ENCODE assay signal across 12 mouse cellular contexts in genomic region chr13:95671108-95671897, GRCm38 (mm10). TPM values are rescaled to one million over a fixed set of nuclear protein-coding genes. Genes with fewer than 3 reads are reported as not detected.
A peak's percentile ranks its signal among the peaks of the same experiment; 100 is the strongest.
DNase-seq lines count a peak whose midpoint lies in the region; ATAC-seq and TF ChIP-seq lines count a peak whose summit lies in the region.
"Had no signal": no experiment of that assay in that cellular context is flagged by ENCODE, and none has a peak within 500 bp of the region (broad histone marks: within the 10 kb centered on the region; RNA-seq: fewer than 3 reads in every experiment).

No protein-coding gene starts in this region.

- H3K4me1 ChIP-seq in hindbrain, embryonic 10.5 days (replicated peaks): peaks cover 6% of the 10 kb centered on the region; the same call in 1 of the 2 replicates
- H3K4me1 ChIP-seq in hindbrain, embryonic 11.5 days (replicated peaks; ENCODE audit: control insufficient read depth, insufficient read depth, low read length): no peaks in the 10 kb centered on the region
- H3K4me1 ChIP-seq in MEL (ENCODE audit: control insufficient read depth in 1 of 2, insufficient read depth in 2 of 2, low read length in 2 of 2): peaks cover 4 to 10% of the 10 kb centered on the region in 2 experiments; a peak in 3 of 4 replicates
- H3K4me1 ChIP-seq in liver, embryonic 14.5 days (replicated peaks; ENCODE audit: control insufficient read depth in 2 of 2, insufficient read depth in 2 of 2, low read length in 1 of 2): peaks cover 39 to 49% of the 10 kb centered on the region in 2 experiments

- no peak for TF ChIP-seq RAD21 in MEL (IDR thresholded peaks at IDR 0.05; ENCODE audit: low read depth, low read length)

- TF ChIP-seq EP300 in MEL (IDR thresholded peaks at IDR 0.05; ENCODE audit: low read depth in 1 of 2, low read length in 2 of 2): peak; percentile 95 to 99
- TF ChIP-seq EP300 in liver, embryonic 14.5 days (IDR thresholded peaks at IDR 0.05; ENCODE audit: low read depth): peak; percentile 98

- H3K36me3 ChIP-seq in hindbrain, embryonic 10.5 days: peaks cover 60% of the 10 kb centered on the region
- no peaks in the 10 kb centered on the region for H3K36me3 ChIP-seq in hindbrain, embryonic 11.5 days (ENCODE audit: control insufficient read depth, insufficient read depth, low read length)
- H3K36me3 ChIP-seq in MEL (ENCODE audit: control insufficient read depth in 1 of 2, insufficient read depth in 2 of 2, low read length in 2 of 2): peaks cover 0 to 9% of the 10 kb centered on the region in 2 experiments; a peak in 2 of 4 replicates
- H3K36me3 ChIP-seq in liver, embryonic 14.5 days (replicated peaks; ENCODE audit: control insufficient read depth, insufficient read depth, low read depth): peaks cover 12% of the 10 kb centered on the region

- no peak for ATAC-seq in hindbrain, embryonic 11.5 days (ENCODE audit: low FRiP score)
- ATAC-seq in liver, embryonic 14.5 days (ENCODE audit: insufficient read depth): peak; percentile 94

- TF ChIP-seq CTCF in MEL (IDR thresholded peaks at IDR 0.05 in 2 of 3, conservative IDR thresholded peaks at IDR 0.05 in 1 of 3; ENCODE audit: control insufficient read depth in 1 of 3, insufficient read depth in 1 of 3, low read depth in 2 of 3, low read length in 3 of 3, poor library complexity in 1 of 3, severe bottlenecking in 1 of 3): no peak
- TF ChIP-seq CTCF in liver, embryonic 14.5 days (IDR thresholded peaks at IDR 0.05; ENCODE audit: low read depth): no peak

- no peaks in the 10 kb centered on the region for H3K79me2 ChIP-seq in MEL (ENCODE audit: control insufficient read depth, insufficient read depth, low read length, poor library complexity)

- H3K27ac ChIP-seq in hindbrain, embryonic 10.5 days: peak overlapping the region; percentile 56; the same call in 1 of the 2 replicates
- H3K27ac ChIP-seq in hindbrain, embryonic 11.5 days (ENCODE audit: low read depth, low read length): no peak overlapping the region
- H3K27ac ChIP-seq in MEL (ENCODE audit: control insufficient read depth, low read depth, low read length): peak overlapping the region; percentile 96
- peak overlapping the region; percentile 99 for H3K27ac ChIP-seq in liver, embryonic 14.5 days

- WGBS in hindbrain, embryonic 10.5 days: 88% methylated on average over 9 of the region's 9 CpGs
- 91% methylated on average over 9 of the region's 9 CpGs for WGBS in hindbrain, embryonic 11.5 days
- WGBS in liver, embryonic 14.5 days (ENCODE audit: insufficient replicate concordance): 13% methylated on average over 9 of the region's 9 CpGs

- no peak overlapping the region for H3K4me2 ChIP-seq in hindbrain, embryonic 11.5 days (replicated peaks; ENCODE audit: low read depth, low read length)
- peak overlapping the region; percentile 78 for H3K4me2 ChIP-seq in liver, embryonic 14.5 days (ENCODE audit: low read depth)

- DNase-seq in hindbrain, embryonic 10.5 days (ENCODE audit: low spot score): no peak
- no peak for DNase-seq in hindbrain, embryonic 11.5 days (ENCODE audit: low spot score)
- DNase-seq in MEL (ENCODE audit: low read depth, low spot score): peak; percentile 95
- DNase-seq in c-Kit-positive CD71-positive TER-119-positive erythroid progenitor cells, embryonic 14.5 days (ENCODE audit: low spot score): peak; percentile 78
- DNase-seq in liver, embryonic 14.5 days (ENCODE audit: low read depth in 3 of 3, low spot score in 3 of 3): peak; percentile 51 to 94 (median 56)
- DNase-seq in urinary bladder, adult 18-20 months (ENCODE audit: low spot score in 2 of 2): no peak
- no peak for DNase-seq in adipocyte (ENCODE audit: low spot score)
- DNase-seq in adrenal gland, adult (ENCODE audit: inconsistent age in 2 of 2, low spot score in 1 of 2): no peak
- DNase-seq: adrenal gland, adult 2 months; cerebellum, postnatal 36 days; lung, postnatal 14 days; thymus, adult 18-20 months had no signal

- no peaks in the 10 kb centered on the region for H3K27me3 ChIP-seq in hindbrain, embryonic 10.5 days (ENCODE audit: insufficient read depth, poor library complexity, severe bottlenecking)
- no peaks in the 10 kb centered on the region for H3K27me3 ChIP-seq in hindbrain, embryonic 11.5 days (ENCODE audit: control insufficient read depth, insufficient read depth, low read length)
- no peaks in the 10 kb centered on the region for H3K27me3 ChIP-seq in MEL (ENCODE audit: control insufficient read depth in 1 of 2, insufficient read depth in 2 of 2, low read length in 2 of 2)
- no peaks in the 10 kb centered on the region for H3K27me3 ChIP-seq in liver, embryonic 14.5 days (ENCODE audit: control insufficient read depth, insufficient read depth, low read length)

- no peaks in the 10 kb centered on the region for H3K9me3 ChIP-seq in hindbrain, embryonic 10.5 days
- no peaks in the 10 kb centered on the region for H3K9me3 ChIP-seq in hindbrain, embryonic 11.5 days (ENCODE audit: control insufficient read depth, low read length)
- H3K9me3 ChIP-seq in MEL (replicated peaks; ENCODE audit: insufficient read depth, low read length): no peaks in the 10 kb centered on the region
- H3K9me3 ChIP-seq in liver, embryonic 14.5 days (ENCODE audit: control insufficient read depth, low read length): peaks cover 2% of the 10 kb centered on the region; the same call in 1 of the 2 replicates

- no peak for TF ChIP-seq POLR2A in MEL (IDR thresholded peaks at IDR 0.05; ENCODE audit: control insufficient read depth in 1 of 2, insufficient read depth in 1 of 2, low read depth in 1 of 2, low read length in 2 of 2, poor library complexity in 1 of 2)

- H3K9ac ChIP-seq in hindbrain, embryonic 11.5 days (ENCODE audit: low read depth, low read length): no peak overlapping the region
- no peak overlapping the region; the same call in 1 of the 2 replicates for H3K9ac ChIP-seq in MEL (ENCODE audit: control insufficient read depth, low read depth, low read length, poor library complexity, severe bottlenecking)
- H3K9ac ChIP-seq in liver, embryonic 14.5 days (replicated peaks): peak overlapping the region; percentile 76

- H3K4me3 ChIP-seq in hindbrain, embryonic 10.5 days: no peak overlapping the region
- H3K4me3 ChIP-seq in hindbrain, embryonic 11.5 days (ENCODE audit: low read depth, low read length): no peak overlapping the region
- peak overlapping the region in 1 of 2 experiments; percentile 20; a peak in 1 of 4 replicates for H3K4me3 ChIP-seq in MEL (ENCODE audit: control insufficient read depth in 1 of 2, insufficient read depth in 1 of 2, low read depth in 2 of 2, low read length in 2 of 2)
- H3K4me3 ChIP-seq in liver, embryonic 14.5 days (ENCODE audit: insufficient read depth in 1 of 2, low read depth in 2 of 2, low read length in 2 of 2): peak overlapping the region; percentile 53 to 70

TF ChIP-seq in MEL, 35 proteins besides CTCF, POLR2A, EP300 and RAD21 (continues in another document):
- TF ChIP-seq POLR2AphosphoS2 (IDR thresholded peaks at IDR 0.05; ENCODE audit: low read length): 0 out of 2 replicates have a peak, but pooled peaks have one; percentile 43
- 0 out of 2 replicates have a peak, but pooled peaks have one; percentile 79 for TF ChIP-seq MAFK (IDR thresholded peaks at IDR 0.05; ENCODE audit: borderline replicate concordance, low read depth, low read length)
- peak; percentile 57 for TF ChIP-seq CHD2 (IDR thresholded peaks at IDR 0.05; ENCODE audit: low read length)
- TF ChIP-seq ELF1 (IDR thresholded peaks at IDR 0.05; ENCODE audit: low read depth, low read length): no peak
- TF ChIP-seq TBP (IDR thresholded peaks at IDR 0.05; ENCODE audit: low read depth, low read length): no peak
- TF ChIP-seq E2F4 (IDR thresholded peaks at IDR 0.05; ENCODE audit: borderline replicate concordance, low read depth, low read length): no peak
- TF ChIP-seq TAL1 (IDR thresholded peaks at IDR 0.05; ENCODE audit: low read length): peak; percentile 98
- peak; percentile 81; the same call in 1 of the 2 replicates for TF ChIP-seq BHLHE40 (IDR thresholded peaks at IDR 0.05; ENCODE audit: borderline replicate concordance, low read depth, low read length)
- no peak for TF ChIP-seq ZKSCAN1 (IDR thresholded peaks at IDR 0.05; ENCODE audit: low read depth, low read length)
- no peak for TF ChIP-seq MAX (IDR thresholded peaks at IDR 0.05; ENCODE audit: low read length)
- no peak for TF ChIP-seq NRF1 (IDR thresholded peaks at IDR 0.05; ENCODE audit: insufficient read depth, low read depth, low read length, poor library complexity, severe bottlenecking)
- TF ChIP-seq SIN3A (IDR thresholded peaks at IDR 0.05; ENCODE audit: low read length): peak; percentile 85
- no peak; the same call in 1 of the 2 replicates for TF ChIP-seq MXI1 (IDR thresholded peaks at IDR 0.05; ENCODE audit: low read depth, low read length)
- TF ChIP-seq GATA1 (IDR thresholded peaks at IDR 0.05; ENCODE audit: low read depth, low read length): peak; percentile 98
- TF ChIP-seq ZMIZ1 (IDR thresholded peaks at IDR 0.05; ENCODE audit: low read depth, low read length): peak; percentile 61; the same call in 1 of the 2 replicates
- no peak for TF ChIP-seq POLR2AphosphoS5 (IDR thresholded peaks at IDR 0.05; ENCODE audit: borderline replicate concordance, low read depth, low read length)
- TF ChIP-seq ZNF384 (IDR thresholded peaks at IDR 0.05; ENCODE audit: low read depth, low read length): peak; percentile 23; the same call in 1 of the 2 replicates
- no peak for TF ChIP-seq UBTF (IDR thresholded peaks at IDR 0.05; ENCODE audit: borderline replicate concordance, insufficient read depth, low read depth, low read length)

RNA-seq across cellular contexts. Expression of gene F2rl2, which starts 25.4 kb away (rescaled TPM):
- 1.7 and 1.8 TPM in 2 replicates for polyA plus RNA-seq in hindbrain, embryonic 10.5 days (2016; fragmentation: Nextera tagmentation; extraction: Ambion mirVana)
- polyA plus RNA-seq in hindbrain, embryonic 11.5 days (2014; fragmentation: Nextera tagmentation; extraction: Ambion mirVana): 2.8 and 3.7 TPM in 2 replicates
- 0.07 TPM in 1 of 2 replicates, not detected in the other for total RNA-seq in MEL (2012; rRNA removed)
- polyA plus RNA-seq in MEL (2012; ENCODE audit: insufficient read depth in 1 of 2, insufficient read length in 2 of 2, low read depth in 1 of 2, low replicate concordance in 2 of 2, missing spikeins in 1 of 2): under 1 TPM in 1 of 2 experiments, not detected in 1; 0.04 TPM
- polyA plus RNA-seq in liver, embryonic 14.5 days (2012; rRNA removed): 7.9 and 10.9 TPM in 2 replicates
- 10.7 and 13.3 TPM in 2 replicates for polyA plus RNA-seq in liver, embryonic 14.5 days (2014; fragmentation: Nextera tagmentation; extraction: Ambion mirVana)

RNA-seq across cellular contexts. Expression of gene F2r, which starts 53.0 kb away (rescaled TPM):
- 93.4 and 117 TPM in 2 replicates for polyA plus RNA-seq in hindbrain, embryonic 10.5 days (2016; fragmentation: Nextera tagmentation; extraction: Ambion mirVana)
- 123 and 132 TPM in 2 replicates for polyA plus RNA-seq in hindbrain, embryonic 11.5 days (2014; fragmentation: Nextera tagmentation; extraction: Ambion mirVana)
- total RNA-seq in MEL (2012; rRNA removed): 18.2 and 19.1 TPM in 2 replicates
- 10 to 100 TPM in 1 of 2 experiments, not detected in 1; 32.7 TPM for polyA plus RNA-seq in MEL (2012; ENCODE audit: insufficient read depth in 1 of 2, insufficient read length in 2 of 2, low read depth in 1 of 2, low replicate concordance in 2 of 2, missing spikeins in 1 of 2)
- polyA plus RNA-seq in liver, embryonic 14.5 days (2012; rRNA removed): 9.8 and 11.5 TPM in 2 replicates
- 25.7 and 30.4 TPM in 2 replicates for polyA plus RNA-seq in liver, embryonic 14.5 days (2014; fragmentation: Nextera tagmentation; extraction: Ambion mirVana)

Comparison
In these comparisons a context has a peak if more than half of its experiments do, and no peak if none do; other contexts are left out.
1. DNase-seq: peak in MEL (single experiment), c-Kit-positive CD71-positive TER-119-positive erythroid progenitor cells, embryonic 14.5 days (single experiment) and liver, embryonic 14.5 days (3 of 3); none in hindbrain, embryonic 10.5 days (single experiment), hindbrain, embryonic 11.5 days (single experiment), urinary bladder, adult 18-20 months (0 of 2), adipocyte (single experiment) and adrenal gland, adult (0 of 2).
2. H3K4me3 ChIP-seq: peak in liver, embryonic 14.5 days (2 of 2); none in hindbrain, embryonic 10.5 days (single experiment) and hindbrain, embryonic 11.5 days (single experiment).